Mouse (Mus musculus): ENCODE measurements around the gene Olfr720.

Olfr720 gene

DNA sequence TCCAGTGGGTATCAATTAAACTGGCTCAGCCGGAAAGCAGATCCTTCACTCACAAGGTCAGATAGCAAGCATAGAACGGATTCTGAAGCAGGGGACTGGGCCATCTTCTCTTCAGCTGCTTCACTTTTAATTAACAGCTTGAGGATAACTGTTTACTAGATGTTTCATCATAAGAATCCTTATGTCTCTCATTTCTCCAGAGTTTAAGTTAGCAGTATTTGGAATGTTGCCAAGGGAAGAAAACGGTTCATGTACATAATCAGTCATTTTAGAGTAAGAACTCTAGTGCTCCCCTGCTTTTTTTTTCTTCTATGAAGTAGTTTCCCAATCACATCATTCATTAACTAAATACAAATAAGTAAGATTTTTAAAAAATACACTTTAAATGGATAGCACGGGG is at the start of gene Olfr720:
Olfr720 (minus strand) TSS at position 101 of the 400 bp plus-strand sequence.
- no peak for DNase-seq (ENCODE audit: low read depth)

All from fibroblast of lung, adult 2 months (primary cell).